In the genomic region with DNA sequence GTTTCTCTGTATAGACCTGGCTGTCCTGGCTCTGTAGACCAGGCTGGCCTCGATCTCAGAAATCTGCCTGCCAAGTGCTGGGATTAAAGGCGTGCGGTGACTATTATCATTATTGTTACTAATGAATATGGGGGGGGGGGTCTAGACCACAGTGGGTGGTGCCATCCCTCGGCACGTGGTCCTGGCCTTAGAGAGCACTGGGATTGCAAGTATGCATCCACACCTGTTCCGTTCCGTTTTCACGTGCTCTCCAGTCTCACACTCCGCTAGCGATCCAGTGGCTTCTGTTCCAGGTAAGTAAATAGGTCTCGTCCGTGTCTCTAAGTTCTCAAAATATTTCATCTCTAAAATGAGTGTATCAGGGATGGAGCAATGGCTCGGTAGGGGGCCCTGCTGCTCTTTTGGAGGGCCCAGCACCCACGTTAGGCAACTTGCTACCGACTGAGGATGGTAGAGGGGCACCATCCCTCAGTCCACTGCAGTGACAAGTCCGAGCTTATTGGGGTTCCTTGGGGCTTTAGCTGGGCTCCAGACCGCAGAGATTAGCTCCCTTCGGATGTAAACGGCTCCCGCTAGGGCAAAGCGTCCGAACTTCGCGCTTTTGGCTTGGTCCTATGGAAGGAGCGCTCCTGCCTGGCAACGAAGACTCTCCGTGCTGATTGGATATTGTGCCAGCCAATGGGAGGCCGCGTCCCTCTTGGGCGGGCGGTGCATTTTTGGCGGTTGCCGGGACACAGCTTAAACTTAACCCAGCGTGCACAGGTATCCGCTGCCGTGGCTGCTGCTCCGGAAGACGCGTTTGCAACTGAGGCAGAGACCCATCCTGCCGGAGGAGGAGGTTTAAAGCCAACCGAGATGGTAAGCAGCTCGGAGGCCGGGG, we compare ENCODE assay signal across 8 mouse cellular contexts. TPM values are rescaled to one million over a fixed set of nuclear protein-coding genes. Genes with fewer than 3 reads are reported as not detected.
DNase-seq lines count a peak whose midpoint lies in the region; ATAC-seq lines count a peak whose summit lies in the region.

A gene (plus strand): TSS at position 190 of the 880 bp plus-strand sequence.

- H3K27me3 ChIP-seq in hindbrain, embryonic 14.5 days (ENCODE audit: control insufficient read depth, insufficient read depth, low read length), result no peaks in the 10 kb centered on the region

- H3K4me1 ChIP-seq in hindbrain, embryonic 14.5 days (replicated peaks; ENCODE audit: control insufficient read depth, insufficient read depth, low read length), result peaks cover 4% of the 10 kb centered on the region; the same call in 1 of the 2 replicates

- 3% methylated on average over 43 of the region's 43 CpGs for WGBS in hindbrain, embryonic 14.5 days

- ATAC-seq in hindbrain, embryonic 14.5 days (ENCODE audit: low FRiP score), result peak; percentile 97

- DNase-seq in R1 (ENCODE audit: low read depth, low spot score), result peak; percentile 97
- DNase-seq in cerebellum, postnatal 25 days, result peak; percentile 92 to 94
- peak; percentile 80 to 88 for DNase-seq in frontal cortex, postnatal 25 days (ENCODE audit: low spot score in 2 of 2)
- DNase-seq in hindbrain, embryonic 14.5 days (ENCODE audit: low spot score), result peak; percentile 93
- peak; percentile 90 to 91 for DNase-seq in layer of hippocampus, postnatal 36 days
- peak; percentile 96 for DNase-seq in lung, postnatal 36 days
- DNase-seq in retina, postnatal 1 day, result peak; percentile 96
- DNase-seq in urinary bladder, adult 18-20 months (ENCODE audit: low spot score in 2 of 2), result peak; percentile 84 to 91

- no peak within 1 kb of the TSS for H3K27ac ChIP-seq in hindbrain, embryonic 14.5 days

- no peaks in the 10 kb centered on the region for H3K36me3 ChIP-seq in hindbrain, embryonic 14.5 days (replicated peaks; ENCODE audit: control insufficient read depth, insufficient read depth)

- H3K9me3 ChIP-seq in hindbrain, embryonic 14.5 days (ENCODE audit: control insufficient read depth, low read length), result no peaks in the 10 kb centered on the region

- peak within 1 kb of the TSS; percentile 64 for H3K4me3 ChIP-seq in hindbrain, embryonic 14.5 days (replicated peaks; ENCODE audit: low read length)

- H3K9ac ChIP-seq in hindbrain, embryonic 14.5 days, result peak within 1 kb of the TSS; percentile 59

- peak within 1 kb of the TSS; percentile 94 for H3K4me2 ChIP-seq in hindbrain, embryonic 14.5 days (replicated peaks)

RNA-seq across cellular contexts. Expression of the gene that starts here (rescaled TPM):
- 5.9 and 10.5 TPM in 2 replicates for polyA plus RNA-seq in hindbrain, embryonic 14.5 days (2014; fragmentation: Nextera tagmentation; extraction: Ambion mirVana)
- 1 to 10 TPM; 1.3 to 1.9 TPM for total RNA-seq in layer of hippocampus, postnatal 36 days (2021)
